Mouse (Mus musculus): ENCODE data around the gene Gm45521. TPM values are rescaled to one million over a fixed set of nuclear protein-coding genes. Genes with fewer than 3 reads are reported as not detected.

The Gm45521 gene
- polyA plus RNA-seq, 1 experiment from 2014 or later = not detected

Other genes with a start within 250 kb of the Gm45521 start
- gene Gm26661, start 165.7 kb upstream of the Gm45521 start, polyA plus RNA-seq (2015; fragmentation: Nextera tagmentation; extraction: Ambion mirVana) = not detected in 2 replicates
- 7.4 and 12.1 TPM in 2 replicates for gene Flnb, start 139.3 kb upstream of the Gm45521 start, polyA plus RNA-seq (2015; fragmentation: Nextera tagmentation; extraction: Ambion mirVana)
- gene Dnase1l3, start 37.3 kb downstream of the Gm45521 start, polyA plus RNA-seq (2015; fragmentation: Nextera tagmentation; extraction: Ambion mirVana) = 0.13 and 0.74 TPM in 2 replicates
- 9.9 and 14.7 TPM in 2 replicates for gene Abhd6, start 45.6 kb downstream of the Gm45521 start, polyA plus RNA-seq (2015; fragmentation: Nextera tagmentation; extraction: Ambion mirVana)
- gene Rpp14, start 123.1 kb downstream of the Gm45521 start, polyA plus RNA-seq (2015; fragmentation: Nextera tagmentation; extraction: Ambion mirVana) = 39.3 and 40.3 TPM in 2 replicates
- gene Pxk, start 140.9 kb downstream of the Gm45521 start, polyA plus RNA-seq (2015; fragmentation: Nextera tagmentation; extraction: Ambion mirVana) = 30.0 and 32.1 TPM in 2 replicates
- gene Pdhb, start 215.7 kb downstream of the Gm45521 start, polyA plus RNA-seq (2015; fragmentation: Nextera tagmentation; extraction: Ambion mirVana) = 520 and 606 TPM in 2 replicates